Mouse (Mus musculus) common myeloid progenitor, adult 5-6 weeks (primary cell): ENCODE measurements around the gene Poll. TPM values are rescaled to one million over a fixed set of nuclear protein-coding genes. Genes with fewer than 3 reads are reported as not detected.
A peak's percentile ranks its signal among the peaks of the same experiment; 100 is the strongest.

ENCODE experiments used
- ATAC-seq: replicated peaks from 2 replicates; pipeline ENCODE4 v1.8.0; 2016; ENCODE audit warnings: low read depth, mild to moderate bottlenecking, moderate TSS enrichment, inconsistent platforms; ENCODE audit not compliant: poor library complexity, severe bottlenecking
- total RNA-seq: library from RNA; stranded (forward); fragments of 200-1000, 187-1606 nt; gene quantifications from 2 replicates; pipeline ENCODE4 v1.2.3, GENCODE M21; 2017

Poll gene
- total RNA-seq, result 9.3 and 14.0 TPM in 2 replicates

- ATAC-seq, result peak; percentile 86
Observed at GRCm38 (mm10) chr19:45560153-45560890, at the start of gene Poll, which contains the start of gene Gm17018. Gene Poll, minus strand, starts transcription at chr19:45560531. Gene Gm17018, plus strand, starts transcription at chr19:45560615.

- no peak for ATAC-seq
Observed at GRCm38 (mm10) chr19:45608648-45609339, 48.5 kb upstream of the Poll start.

DNA sequence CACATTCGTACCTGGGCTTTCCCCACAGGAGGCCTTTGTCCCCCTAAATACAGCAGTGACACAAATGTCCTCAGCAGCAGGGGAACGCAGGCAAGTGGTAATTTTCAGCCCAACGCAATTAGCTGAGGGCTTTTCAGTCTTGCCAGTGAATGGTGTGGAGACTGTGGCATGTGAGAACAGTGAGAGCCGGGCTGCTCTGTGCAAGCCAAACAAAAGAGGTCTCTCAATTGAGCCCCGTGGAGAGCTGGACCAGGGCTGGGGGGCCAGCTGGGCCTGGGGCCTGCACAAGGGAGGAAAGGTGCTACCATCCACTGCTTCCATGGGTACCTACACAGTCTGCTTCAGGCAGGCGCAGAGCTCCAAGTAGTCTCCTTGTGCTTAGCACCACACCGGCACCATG, 47.1 kb upstream of the Poll start:
- no peak for ATAC-seq

GRCm38 (mm10) chr19:45606701-45607100, 46.4 kb upstream of the Poll start:
- ATAC-seq, result no peak

- ATAC-seq, result peak; percentile 84
Observed at GRCm38 (mm10) chr19:45602606-45603005, 42.3 kb upstream of the Poll start.

DNA sequence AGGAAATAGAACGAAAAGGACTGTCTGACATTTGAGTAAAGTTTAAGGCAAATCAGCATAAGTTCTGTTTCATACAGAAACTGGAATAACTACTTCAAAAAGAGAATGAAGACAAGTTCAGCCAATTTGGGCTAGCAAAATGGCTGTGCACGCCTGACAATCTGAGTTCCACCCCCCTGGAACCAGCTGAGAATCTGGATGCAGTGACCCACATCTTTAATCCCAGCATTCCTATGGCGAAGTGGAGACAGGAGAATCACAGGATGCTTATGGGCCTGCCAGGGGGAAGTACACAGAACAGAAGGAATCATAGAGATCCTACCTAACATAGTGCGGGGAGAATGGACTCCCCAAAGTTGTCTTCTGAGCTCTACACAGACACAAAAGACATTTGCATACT, 36.8 kb upstream of the Poll start:
- no peak for ATAC-seq

GRCm38 (mm10) chr19:45596434-45596833, 36.1 kb upstream of the Poll start:
- no peak for ATAC-seq

GRCm38 (mm10) chr19:45596019-45596418, 35.7 kb upstream of the Poll start:
- ATAC-seq, result no peak

DNA sequence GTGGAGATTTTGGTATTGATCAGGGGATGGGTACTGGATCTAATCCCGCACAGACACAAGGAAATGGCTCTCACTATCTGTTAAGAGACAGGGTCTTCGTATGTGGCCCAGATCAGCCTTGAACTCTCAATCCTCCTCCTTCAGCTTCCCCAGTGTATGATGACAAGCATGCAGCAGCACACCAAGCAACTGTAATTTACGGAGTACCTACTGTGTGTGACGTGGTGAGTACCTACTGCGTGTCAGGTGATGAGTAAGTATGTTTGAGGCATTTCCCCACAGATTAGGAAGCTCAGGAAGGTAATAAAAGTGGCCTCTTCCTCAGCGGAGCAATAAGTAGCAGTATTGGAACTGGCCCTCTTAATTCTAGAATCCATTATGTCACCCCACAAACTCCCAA, 35.1 kb upstream of the Poll start:
- no peak for ATAC-seq

DNA sequence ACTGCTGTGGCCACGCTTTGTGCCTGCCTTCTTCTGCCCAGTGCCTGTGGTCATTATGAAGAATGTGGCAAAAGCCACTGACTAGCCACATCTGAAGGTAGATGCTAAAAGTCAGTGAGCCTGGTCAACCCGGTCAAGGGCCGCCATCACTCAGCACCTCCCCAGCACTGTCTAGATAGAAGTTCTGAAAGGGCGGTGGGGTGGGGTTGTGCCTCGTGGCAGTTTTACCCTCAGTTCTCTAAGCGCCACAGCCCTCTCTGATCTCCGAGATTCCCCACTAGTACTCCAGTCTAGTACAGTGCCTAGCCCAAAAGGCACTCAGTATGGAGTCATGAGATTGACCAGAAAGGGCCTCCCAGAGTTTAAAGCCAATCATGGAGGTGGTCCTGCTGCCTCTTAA, 33.7 kb upstream of the Poll start:
- no peak for ATAC-seq

GRCm38 (mm10) chr19:45592916-45593315, 32.6 kb upstream of the Poll start:
- no peak for ATAC-seq

DNA sequence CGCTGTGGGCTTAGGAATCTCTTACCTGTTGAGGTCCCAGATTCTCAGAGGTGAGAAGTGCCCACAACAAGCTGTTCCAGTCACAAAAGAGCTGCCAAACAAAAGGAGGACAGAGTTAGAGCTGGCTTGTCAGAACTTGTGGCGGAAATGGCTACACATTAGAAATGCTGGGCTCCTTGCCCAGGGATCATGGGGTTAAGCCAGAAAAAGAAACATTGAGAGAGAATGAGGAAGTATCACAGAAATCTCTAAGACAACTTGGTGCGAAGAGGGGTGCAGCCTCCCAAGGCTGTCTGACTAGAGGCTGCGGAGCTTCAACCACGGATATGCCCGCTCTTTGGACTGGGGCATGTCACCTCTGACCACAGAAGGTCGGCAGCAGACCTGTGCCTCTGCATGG, 31.4 kb upstream of the Poll start:
- peak; percentile 98 for ATAC-seq

DNA sequence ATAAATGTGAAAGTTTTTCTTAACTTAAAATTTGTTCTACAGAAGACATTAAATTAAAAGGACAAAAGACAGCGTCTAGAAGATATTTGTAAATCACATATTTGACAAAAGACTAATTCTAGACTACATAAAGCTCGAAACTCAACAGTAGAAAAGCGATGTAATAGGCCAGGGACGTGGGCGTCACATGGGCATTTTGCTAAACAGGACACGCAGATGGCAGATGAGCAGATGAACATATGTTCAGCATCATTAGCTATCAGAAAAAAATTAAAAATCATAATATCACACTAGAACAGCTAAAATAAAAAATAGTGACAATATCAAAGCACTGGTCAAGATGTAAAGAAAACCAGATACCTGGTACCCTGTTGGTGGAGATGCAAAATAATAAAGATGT, 29.4 kb upstream of the Poll start:
- no peak for ATAC-seq

- ATAC-seq, result no peak
Observed at GRCm38 (mm10) chr19:45587509-45588292, 27.4 kb upstream of the Poll start.

- ATAC-seq, result no peak
Observed at GRCm38 (mm10) chr19:45586850-45587249, 26.5 kb upstream of the Poll start.

- ATAC-seq, result peak; percentile 34
Observed at GRCm38 (mm10) chr19:45584856-45585620, 24.7 kb upstream of the Poll start.

- ATAC-seq, result no peak
Observed at GRCm38 (mm10) chr19:45583136-45583535, 22.8 kb upstream of the Poll start.

DNA sequence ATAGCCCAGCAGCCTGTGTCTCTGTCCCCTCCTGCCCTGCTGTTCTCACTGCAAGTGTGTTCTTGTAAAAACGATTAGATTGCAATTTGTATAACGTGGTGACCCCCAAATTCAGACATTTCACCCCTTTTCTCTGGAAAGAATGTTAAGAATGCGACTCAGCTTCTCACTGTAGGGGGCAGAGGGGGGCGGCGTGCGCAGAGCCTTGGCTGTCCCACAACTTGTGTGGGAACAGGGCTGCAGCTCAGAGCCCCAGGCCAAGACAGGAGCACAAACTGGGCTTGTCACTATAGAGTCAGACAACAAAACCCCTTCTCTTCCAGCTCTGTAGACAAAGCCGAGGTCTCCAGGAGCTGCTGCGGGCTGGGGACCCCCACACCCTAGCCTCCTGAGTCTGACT, 21.8 kb upstream of the Poll start:
- ATAC-seq, result no peak

GRCm38 (mm10) chr19:45581257-45581656, 20.9 kb upstream of the Poll start:
- ATAC-seq, result peak; percentile 75

DNA sequence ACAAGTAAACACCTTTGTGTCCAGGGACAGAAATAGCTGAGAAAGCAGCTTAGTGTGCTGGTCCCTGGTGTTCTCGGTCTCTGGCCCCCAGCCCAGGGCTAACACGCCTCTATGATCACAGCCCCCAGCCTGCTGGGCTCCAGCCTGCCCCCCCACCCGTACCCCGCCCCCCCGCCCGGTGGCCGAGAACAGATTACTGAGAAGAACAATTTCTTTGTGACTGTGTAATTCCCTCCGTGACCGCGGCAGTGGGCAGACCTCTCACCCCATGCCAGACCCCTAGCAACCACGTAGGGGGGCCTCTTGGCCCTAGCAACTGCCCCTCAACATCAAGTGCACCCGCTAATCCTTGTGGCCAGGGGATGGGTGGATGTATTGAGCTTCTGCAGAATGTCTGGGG, 19.9 kb upstream of the Poll start:
- no peak for ATAC-seq
